Mouse (Mus musculus) kidney, postnatal 0 days (tissue): ENCODE data around the gene Slc9a9. TPM values are rescaled to one million over a fixed set of nuclear protein-coding genes. Genes with fewer than 3 reads are reported as not detected.

ENCODE experiments used
- ATAC-seq: fragments of 200-750 bp; cut with Nextera tagmentation; replicated peaks from 2 replicates; pipeline ENCODE4 v1.8.0; 2017; ENCODE audit warnings: low read depth, moderate number of reproducible peaks, moderate TSS enrichment, moderate library complexity; ENCODE audit not compliant: low FRiP score
- DNase-seq: peaks from one replicate; pipeline ENCODE4 v3.0.0-alpha.2; 2016; ENCODE audit warnings: low spot score
- H3K27ac ChIP-seq: fragments of 300-500 bp; sonication (generic); 2 replicates; pipeline ENCODE4 v1.5.1; 2014; ENCODE audit warnings: mild to moderate bottlenecking
- H3K27me3 ChIP-seq: fragments of 300-500 bp; sonication (generic); 2 replicates; pipeline ENCODE4 v1.6.1; 2014; ENCODE audit warnings: low read length, mixed read lengths; ENCODE audit not compliant: insufficient read depth
- H3K36me3 ChIP-seq: fragments of 300-500 bp; sonication (generic); 2 replicates; pipeline ENCODE4 v1.6.1; 2014; ENCODE audit warnings: low read length, mixed read lengths; ENCODE audit not compliant: insufficient read depth
- H3K4me1 ChIP-seq: fragments of 300-500 bp; sonication (generic); replicated peaks from 2 replicates; pipeline ENCODE4 v1.6.1; 2014; ENCODE audit warnings: antibody characterized with exemption, low read length, mixed read lengths; ENCODE audit not compliant: insufficient read depth
- H3K4me2 ChIP-seq: fragments of 300-500 bp; sonication (generic); 2 replicates; pipeline ENCODE4 v1.6.1; 2014; ENCODE audit warnings: mild to moderate bottlenecking, low read length, moderate library complexity, mixed read lengths
- H3K4me3 ChIP-seq: fragments of 300-500 bp; sonication (generic); replicated peaks from 2 replicates; pipeline ENCODE4 v1.5.1; 2014; ENCODE audit warnings: low read depth, low read length
- H3K9ac ChIP-seq: fragments of 300-500 bp; sonication (generic); 2 replicates; pipeline ENCODE4 v1.6.1; 2014; ENCODE audit warnings: low read depth, low read length
- H3K9me3 ChIP-seq: fragments of 300-500 bp; sonication (generic); replicated peaks from 2 replicates; pipeline ENCODE4 v1.6.1; 2016; ENCODE audit warnings: low read length, inconsistent platforms, mixed read lengths
- CTCF ChIP-seq: IDR thresholded peaks from 2 replicates; pipeline ENCODE4 v1.5.1; 2016; ENCODE audit warnings: antibody characterized with exemption, low read depth, mild to moderate bottlenecking, moderate library complexity
- WGBS: fragments of 180-500 bp; shearing (Covaris S2); extraction: QIAGEN DNeasy Blood & Tissue Kit; methylation state at CpG from one replicate; pipeline ENCODE4 v1.1.7; 2014; 5-methylcytosine and 5-hydroxymethylcytosine counted together
- polyA plus RNA-seq: library from polyadenylated mRNA; unstranded; fragments of >200 nt; fragmentation: Nextera tagmentation; extraction: Ambion mirVana; gene quantifications from 2 replicates; pipeline ENCODE4 v1.2.1, GENCODE M21; 2015

Slc9a9 gene
- polyA plus RNA-seq, 1 experiment from 2014 or later = 2.6 TPM

GRCm38 (mm10) chr9:95111732-95112131 is 442.0 kb downstream of the Slc9a9 start:
- Histone ChIP-seq H3K27me3 (no peaks in the 10 kb centered on the region), H3K9me3 (no peaks in the 10 kb centered on the region), H3K27ac (no peak overlapping the region), H3K36me3 (no peaks in the 10 kb centered on the region), H3K4me3 (no peak overlapping the region), H3K9ac (no peak overlapping the region), H3K4me2 (no peak overlapping the region), H3K4me1 (no peaks in the 10 kb centered on the region)
- ATAC-seq (no peak), DNase-seq (no peak)
- no peak for TF ChIP-seq CTCF
- 79% methylated on average over 1 of the region's 1 CpGs for WGBS

- Histone ChIP-seq H3K4me2 (no peak overlapping the region), H3K36me3 (no peaks in the 10 kb centered on the region), H3K4me3 (no peak overlapping the region), H3K4me1 (no peaks in the 10 kb centered on the region), H3K9ac (no peak overlapping the region), H3K9me3 (no peaks in the 10 kb centered on the region), H3K27ac (no peak overlapping the region), H3K27me3 (no peaks in the 10 kb centered on the region)
- DNase-seq = no peak
- ATAC-seq = no peak
- WGBS = 67% methylated on average over 12 of the region's 12 CpGs
- no peak for TF ChIP-seq CTCF
These were observed 443.7 kb downstream of the Slc9a9 start for GRCm38 (mm10) chr9:95113157-95114135.

GRCm38 (mm10) chr9:95120062-95120461 is 450.4 kb downstream of the Slc9a9 start:
- H3K9ac ChIP-seq = no peak overlapping the region
- ATAC-seq (no peak), DNase-seq (peak; percentile 39)
- WGBS = 44% methylated on average over 4 of the region's 4 CpGs
- H3K36me3 ChIP-seq = no peaks in the 10 kb centered on the region
- no peaks in the 10 kb centered on the region for H3K4me1 ChIP-seq
- no peak overlapping the region for H3K4me2 ChIP-seq
- no peak overlapping the region for H3K4me3 ChIP-seq
- no peak overlapping the region for H3K27ac ChIP-seq
- H3K27me3 ChIP-seq = no peaks in the 10 kb centered on the region
- H3K9me3 ChIP-seq = no peaks in the 10 kb centered on the region
- peak; percentile 18; the same call in 1 of the 2 replicates for TF ChIP-seq CTCF

GRCm38 (mm10) chr9:95121151-95121835 is 451.6 kb downstream of the Slc9a9 start:
- no peak for TF ChIP-seq CTCF
- H3K4me2 ChIP-seq = peak overlapping the region; percentile 30; the same call in 1 of the 2 replicates
- ATAC-seq = peak; percentile 87

GRCm38 (mm10) chr9:95125683-95126082 is 456.0 kb downstream of the Slc9a9 start:
- 76% methylated on average over 1 of the region's 1 CpGs for WGBS
- Histone ChIP-seq H3K27me3 (no peaks in the 10 kb centered on the region), H3K4me1 (no peaks in the 10 kb centered on the region), H3K4me2 (no peak overlapping the region), H3K4me3 (no peak overlapping the region), H3K36me3 (no peaks in the 10 kb centered on the region), H3K27ac (no peak overlapping the region), H3K9ac (no peak overlapping the region), H3K9me3 (no peaks in the 10 kb centered on the region)
- ATAC-seq (no peak), DNase-seq (no peak)
- no peak for TF ChIP-seq CTCF

More at GRCm38 (mm10) chr9:95121151-95121835, 451.6 kb downstream of the Slc9a9 start:
- no peaks in the 10 kb centered on the region for H3K36me3 ChIP-seq
- no peaks in the 10 kb centered on the region for H3K4me1 ChIP-seq
- peak; percentile 74 for DNase-seq
- no peaks in the 10 kb centered on the region for H3K27me3 ChIP-seq
- H3K27ac ChIP-seq = no peak overlapping the region
- WGBS = 21% methylated on average over 11 of the region's 11 CpGs
- H3K9ac ChIP-seq = no peak overlapping the region
- no peak overlapping the region for H3K4me3 ChIP-seq
- no peaks in the 10 kb centered on the region for H3K9me3 ChIP-seq

GRCm38 (mm10) chr9:95127774-95128173 is 458.1 kb downstream of the Slc9a9 start:
- WGBS = 65% methylated on average over 2 of the region's 2 CpGs
- no peak for TF ChIP-seq CTCF
- Histone ChIP-seq H3K4me3 (no peak overlapping the region), H3K36me3 (no peaks in the 10 kb centered on the region), H3K4me1 (no peaks in the 10 kb centered on the region), H3K27ac (no peak overlapping the region), H3K9ac (no peak overlapping the region), H3K4me2 (no peak overlapping the region), H3K27me3 (no peaks in the 10 kb centered on the region), H3K9me3 (no peaks in the 10 kb centered on the region)
- ATAC-seq (no peak), DNase-seq (no peak)
